Mouse (Mus musculus) liver, embryonic 16.5 days (tissue): Measurements from ENCODE around the gene Cxcr4. TPM values are rescaled to one million over a fixed set of nuclear protein-coding genes. Genes with fewer than 3 reads are reported as not detected.

Experiments
- ATAC-seq: fragments of 200-750 bp; cut with Nextera tagmentation; 2 replicates; pipeline ENCODE4 v1.8.0; 2017; ENCODE audit warnings: low read depth, mild to moderate bottlenecking, moderate number of reproducible peaks, moderate library complexity
- H3K27ac ChIP-seq: fragments of 300-500 bp; sonication (generic); 2 replicates; pipeline ENCODE4 v1.5.1; 2014; ENCODE audit warnings: mild to moderate bottlenecking, low read length
- H3K27me3 ChIP-seq: fragments of 300-500 bp; sonication (generic); 2 replicates; pipeline ENCODE4 v1.6.1; 2014; ENCODE audit warnings: low read depth, low read length, mixed read lengths; ENCODE audit not compliant: control insufficient read depth, insufficient read depth
- H3K36me3 ChIP-seq: fragments of 300-500 bp; sonication (generic); 2 replicates; pipeline ENCODE4 v1.6.1; 2014; ENCODE audit warnings: mild to moderate bottlenecking; ENCODE audit not compliant: control insufficient read depth, insufficient read depth
- H3K4me1 ChIP-seq: fragments of 300-500 bp; sonication (generic); 2 replicates; pipeline ENCODE4 v1.6.1; 2014; ENCODE audit warnings: low read depth, low read length, mixed read lengths; ENCODE audit not compliant: control insufficient read depth
- H3K4me2 ChIP-seq: fragments of 300-500 bp; sonication (generic); 2 replicates; pipeline ENCODE4 v1.6.1; 2014; ENCODE audit warnings: low read depth, low read length, mixed read lengths
- H3K4me3 ChIP-seq: fragments of 300-500 bp; sonication (generic); 2 replicates; pipeline ENCODE4 v1.5.1; 2014; ENCODE audit warnings: low read depth, mild to moderate bottlenecking, low read length
- H3K9ac ChIP-seq: fragments of 300-500 bp; sonication (generic); 2 replicates; pipeline ENCODE4 v1.6.1; 2014; ENCODE audit warnings: low read depth, low read length
- H3K9me3 ChIP-seq: fragments of 300-500 bp; sonication (generic); replicated peaks from 2 replicates; pipeline ENCODE4 v1.6.1; 2016; ENCODE audit warnings: low read length; ENCODE audit not compliant: control insufficient read depth
- WGBS: fragments of 180-500 bp; shearing (Covaris S2); extraction: QIAGEN DNeasy Blood & Tissue Kit; methylation state at CpG from one replicate; pipeline ENCODE4 v1.1.7; 2014; ENCODE audit not compliant: insufficient replicate concordance; 5-methylcytosine and 5-hydroxymethylcytosine counted together
- polyA plus RNA-seq: library from polyadenylated mRNA; unstranded; fragments of >200 nt; fragmentation: Nextera tagmentation; extraction: Ambion mirVana; gene quantifications from 2 replicates; pipeline ENCODE4 v1.2.1, GENCODE M21; 2015

Cxcr4 gene
- polyA plus RNA-seq, 1 experiment from 2014 or later, result 2.5 TPM

DNA sequence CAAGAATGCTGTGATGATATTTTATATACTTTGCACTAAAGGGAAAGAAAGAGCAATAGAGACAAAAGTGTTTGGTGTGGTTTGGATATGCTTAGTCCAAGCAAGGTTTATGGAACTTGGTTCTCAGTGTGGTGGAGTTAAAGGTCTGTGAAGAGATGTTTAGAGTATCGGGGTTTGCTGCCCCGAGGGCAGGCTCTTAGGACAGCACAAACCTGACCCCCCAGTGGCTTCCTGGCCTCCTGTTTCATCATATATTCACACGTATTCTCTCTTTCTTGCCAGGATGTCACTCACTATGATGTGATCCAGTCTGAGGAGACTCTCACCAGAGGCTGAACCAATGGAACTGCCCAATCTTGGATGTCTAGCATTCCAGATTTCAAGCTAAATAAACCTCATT is 43.1 kb downstream of the Cxcr4 start:
- Histone ChIP-seq H3K4me1 (no peaks in the 10 kb centered on the region), H3K9ac (no peak overlapping the region), H3K27ac (no peak overlapping the region), H3K4me2 (no peak overlapping the region), H3K27me3 (no peaks in the 10 kb centered on the region), H3K9me3 (no peaks in the 10 kb centered on the region), H3K4me3 (no peak overlapping the region), H3K36me3 (no peaks in the 10 kb centered on the region)
- 54% methylated on average over 3 of the region's 3 CpGs for WGBS
- no peak for ATAC-seq

DNA sequence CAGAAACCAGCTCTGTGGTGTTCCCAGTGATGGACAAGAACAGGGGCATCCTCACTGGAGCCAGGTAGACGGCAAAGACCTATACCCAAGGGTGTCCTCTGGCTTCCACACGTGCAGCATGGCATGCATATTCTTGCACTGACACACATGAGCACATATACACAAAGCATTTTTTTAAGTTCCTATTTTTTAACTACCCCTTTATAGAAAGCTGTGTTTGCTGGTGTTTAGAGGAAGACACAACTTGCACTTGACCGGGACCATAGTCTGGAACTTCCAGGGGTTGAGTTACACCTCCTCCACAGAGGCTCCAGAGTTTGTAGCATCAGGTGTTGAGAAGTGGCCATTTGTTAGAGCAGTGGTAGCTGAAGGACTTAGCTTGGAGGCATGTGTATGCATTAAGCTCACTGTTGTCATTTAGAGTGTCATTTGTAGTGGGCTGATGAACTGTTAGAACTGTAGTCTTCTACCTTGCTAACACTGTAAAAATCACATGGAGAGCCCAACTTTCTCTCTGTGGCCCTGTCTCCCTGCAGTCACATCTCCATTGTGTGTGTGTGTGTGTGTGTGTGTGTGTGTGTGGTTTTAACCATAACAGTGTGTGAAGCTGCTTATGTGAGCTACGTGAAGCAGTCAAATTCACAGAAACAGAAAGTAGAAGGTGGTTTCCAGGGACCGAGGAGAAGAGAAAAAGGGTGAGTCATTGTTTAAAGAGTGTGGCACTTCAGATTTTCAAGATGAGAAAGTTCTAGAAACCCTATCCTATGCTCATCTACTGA is 43.7 kb downstream of the Cxcr4 start:
- ATAC-seq, result no peak
- H3K27ac ChIP-seq, result no peak overlapping the region
- no peaks in the 10 kb centered on the region for H3K27me3 ChIP-seq
- H3K9me3 ChIP-seq, result no peaks in the 10 kb centered on the region
- H3K4me2 ChIP-seq, result no peak overlapping the region
- H3K9ac ChIP-seq, result no peak overlapping the region
- no peaks in the 10 kb centered on the region for H3K4me1 ChIP-seq
- no peak overlapping the region for H3K4me3 ChIP-seq
- 39% methylated on average over 5 of the region's 5 CpGs for WGBS
- no peaks in the 10 kb centered on the region for H3K36me3 ChIP-seq

DNA sequence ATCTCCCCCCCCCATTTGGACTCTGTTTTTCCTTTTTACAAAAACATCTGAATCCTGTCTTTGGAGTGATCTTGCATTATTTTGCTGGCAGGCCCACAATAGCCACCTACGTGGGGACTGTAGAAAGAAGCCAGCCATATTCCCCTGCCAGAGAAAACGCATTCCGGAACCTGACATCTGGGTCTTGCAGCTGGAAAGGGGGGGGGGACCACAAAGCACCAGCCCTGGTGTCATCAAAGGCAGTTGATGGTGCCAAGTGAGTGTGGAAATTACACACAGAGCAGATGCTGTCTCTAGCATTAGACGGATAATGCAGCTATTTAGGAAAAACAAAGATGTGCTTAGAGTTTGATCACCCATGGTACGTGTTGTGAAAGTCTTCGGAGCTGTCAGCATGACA is 46.4 kb downstream of the Cxcr4 start:
- no peak overlapping the region for H3K9ac ChIP-seq
- H3K4me2 ChIP-seq, result no peak overlapping the region
- H3K27me3 ChIP-seq, result no peaks in the 10 kb centered on the region
- no peak overlapping the region for H3K27ac ChIP-seq
- no peak overlapping the region for H3K4me3 ChIP-seq
- WGBS, result 80% methylated on average over 6 of the region's 6 CpGs
- no peaks in the 10 kb centered on the region for H3K36me3 ChIP-seq
- H3K9me3 ChIP-seq, result no peaks in the 10 kb centered on the region
- H3K4me1 ChIP-seq, result no peaks in the 10 kb centered on the region
- ATAC-seq, result no peak

DNA sequence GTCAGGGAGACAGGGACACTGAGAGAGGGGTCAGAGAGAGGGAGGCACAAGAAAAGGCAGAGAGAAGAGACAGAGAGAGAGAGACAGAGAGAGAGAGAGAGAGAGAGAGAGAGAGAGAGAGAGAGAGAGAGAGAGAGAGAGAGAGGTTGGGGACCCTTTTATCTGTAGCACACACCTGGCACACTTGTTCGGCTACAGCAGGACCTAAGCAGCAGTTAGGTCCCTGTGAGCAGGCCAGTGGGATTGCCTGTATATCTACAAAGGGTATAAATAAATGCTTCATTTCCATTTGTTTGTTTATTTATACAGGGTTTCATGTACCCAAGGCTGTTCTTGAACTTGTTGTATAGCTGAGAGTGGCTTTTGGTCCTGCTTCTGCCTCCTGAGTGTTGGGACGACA is 49.0 kb downstream of the Cxcr4 start:
- Histone ChIP-seq H3K9me3 (no peaks in the 10 kb centered on the region), H3K4me1 (no peaks in the 10 kb centered on the region), H3K4me3 (no peak overlapping the region), H3K4me2 (no peak overlapping the region), H3K27me3 (no peaks in the 10 kb centered on the region), H3K9ac (no peak overlapping the region), H3K36me3 (no peaks in the 10 kb centered on the region), H3K27ac (no peak overlapping the region)
- ATAC-seq, result no peak
- 49% methylated on average over 2 of the region's 2 CpGs for whole genome bisulfite sequencing

DNA sequence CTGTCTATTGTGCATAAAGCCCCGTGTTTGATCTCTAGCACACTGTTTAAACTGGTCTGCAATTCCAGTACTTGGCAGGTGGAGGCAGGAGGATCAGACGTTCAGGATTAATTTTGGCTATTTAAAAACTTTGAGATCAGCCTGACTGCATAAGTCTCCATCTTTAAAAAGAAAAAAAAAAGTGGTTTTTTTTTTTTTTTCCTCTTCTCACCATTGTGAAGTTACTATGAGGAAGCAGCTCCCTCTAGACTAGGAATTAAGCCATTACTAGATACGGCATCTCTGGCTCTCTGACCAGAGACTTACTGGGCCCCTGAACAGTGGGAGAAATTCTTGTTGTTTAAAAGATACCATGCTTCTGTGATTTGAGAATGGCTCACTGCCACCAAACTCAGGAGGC is 49.5 kb downstream of the Cxcr4 start:
- WGBS, result 47% methylated on average over 3 of the region's 3 CpGs
- no peak for ATAC-seq
- Histone ChIP-seq H3K27me3 (no peaks in the 10 kb centered on the region), H3K9me3 (no peaks in the 10 kb centered on the region), H3K4me3 (no peak overlapping the region), H3K4me1 (no peaks in the 10 kb centered on the region), H3K9ac (no peak overlapping the region), H3K36me3 (no peaks in the 10 kb centered on the region), H3K4me2 (no peak overlapping the region), H3K27ac (no peak overlapping the region)

DNA sequence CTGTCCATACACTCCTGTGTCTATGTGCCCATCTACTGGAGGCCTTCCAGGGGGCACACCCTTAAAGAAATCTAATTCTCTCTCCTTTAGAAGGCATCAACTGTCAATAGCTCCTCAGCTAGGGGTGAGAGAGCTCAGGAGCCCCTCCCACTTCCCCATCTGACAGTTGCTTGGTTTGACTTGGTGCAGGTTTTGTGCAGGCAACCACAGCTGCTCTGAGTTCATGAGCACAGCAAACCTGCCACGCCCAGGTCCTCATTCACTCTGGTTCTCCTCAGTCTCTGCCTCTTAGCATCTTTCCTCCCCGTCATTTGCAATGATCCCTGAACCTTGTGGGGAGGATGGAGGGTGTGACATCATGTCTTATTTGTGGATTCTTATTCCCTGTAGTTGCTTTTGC is 51.9 kb downstream of the Cxcr4 start:
- Histone ChIP-seq H3K36me3 (no peaks in the 10 kb centered on the region), H3K9ac (no peak overlapping the region), H3K4me1 (no peaks in the 10 kb centered on the region), H3K27ac (no peak overlapping the region), H3K9me3 (no peaks in the 10 kb centered on the region), H3K4me2 (no peak overlapping the region), H3K4me3 (no peak overlapping the region), H3K27me3 (no peaks in the 10 kb centered on the region)
- no peak for ATAC-seq
- WGBS, result 44% methylated on average over 2 of the region's 2 CpGs

DNA sequence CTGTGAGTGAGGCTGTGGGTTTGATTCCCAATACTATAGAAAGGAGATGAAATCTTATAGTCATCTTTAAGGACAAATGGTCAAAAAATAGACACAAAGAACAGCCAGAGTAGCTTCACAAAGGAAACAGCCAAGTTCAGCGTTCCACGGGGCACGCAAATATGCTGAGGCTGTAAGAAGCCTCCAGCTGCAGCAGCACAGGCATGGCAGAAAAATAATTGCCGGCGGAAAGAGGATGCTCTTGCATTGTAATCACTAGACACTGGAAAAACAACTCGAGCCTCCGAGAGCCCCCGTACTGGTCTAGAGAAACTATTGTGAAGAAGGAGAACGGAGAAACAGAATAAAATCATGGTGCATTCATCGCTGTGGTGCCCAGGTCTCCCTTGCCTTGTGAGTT is 52.5 kb downstream of the Cxcr4 start:
- no peak overlapping the region for H3K4me2 ChIP-seq
- H3K4me3 ChIP-seq, result no peak overlapping the region
- no peaks in the 10 kb centered on the region for H3K36me3 ChIP-seq
- no peak overlapping the region for H3K27ac ChIP-seq
- no peaks in the 10 kb centered on the region for H3K27me3 ChIP-seq
- WGBS, result 74% methylated on average over 10 of the region's 10 CpGs
- no peaks in the 10 kb centered on the region for H3K9me3 ChIP-seq
- no peak overlapping the region for H3K9ac ChIP-seq
- H3K4me1 ChIP-seq, result no peaks in the 10 kb centered on the region
- no peak for ATAC-seq

Other genes starting within 250 kb of the Cxcr4 start
- gene Mcm6, start 232.6 kb downstream of the Cxcr4 start, polyA plus RNA-seq, result 192 and 200 TPM in 2 replicates
- gene Dars, start 174.9 kb downstream of the Cxcr4 start, polyA plus RNA-seq, result 98.0 and 116 TPM in 2 replicates